Mouse (Mus musculus) heart, embryonic 11.5 days (tissue): ENCODE data around the gene Myl9. TPM values are rescaled to one million over a fixed set of nuclear protein-coding genes. Genes with fewer than 3 reads are reported as not detected.

Source experiments
- ATAC-seq: fragments of 200-750 bp; cut with Nextera tagmentation; replicated peaks from 2 replicates; pipeline ENCODE4 v1.8.0; 2017; ENCODE audit warnings: moderate library complexity; ENCODE audit not compliant: insufficient number of reproducible peaks, low FRiP score, low TSS enrichment
- H3K27ac ChIP-seq: fragments of 300-500 bp; sonication (generic); 2 replicates; pipeline ENCODE4 v1.5.1; 2014; ENCODE audit warnings: mild to moderate bottlenecking, low read depth, low read length
- H3K27me3 ChIP-seq: fragments of 300-500 bp; sonication (generic); 2 replicates; pipeline ENCODE4 v1.6.1; 2014; ENCODE audit warnings: mild to moderate bottlenecking, low read length, mixed read lengths; ENCODE audit not compliant: control insufficient read depth, insufficient read depth
- H3K36me3 ChIP-seq: fragments of 300-500 bp; sonication (generic); 2 replicates; pipeline ENCODE4 v1.6.1; 2014; ENCODE audit warnings: mild to moderate bottlenecking, low read length, moderate library complexity, mixed read lengths; ENCODE audit not compliant: control insufficient read depth, insufficient read depth
- H3K4me1 ChIP-seq: fragments of 300-500 bp; sonication (generic); 2 replicates; pipeline ENCODE4 v1.6.1; 2014; ENCODE audit warnings: low read length; ENCODE audit not compliant: control insufficient read depth, insufficient read depth
- H3K4me2 ChIP-seq: fragments of 300-500 bp; sonication (generic); 2 replicates; pipeline ENCODE4 v1.6.1; 2014; ENCODE audit warnings: mild to moderate bottlenecking, moderate library complexity
- H3K4me3 ChIP-seq: fragments of 300-500 bp; sonication (generic); 2 replicates; pipeline ENCODE4 v1.5.1; 2014; ENCODE audit warnings: low read depth, low read length
- H3K9ac ChIP-seq: fragments of 300-500 bp; sonication (generic); 2 replicates; pipeline ENCODE4 v1.6.1; 2014; ENCODE audit warnings: mild to moderate bottlenecking, low read depth, low read length, moderate library complexity
- H3K9me3 ChIP-seq: fragments of 300-500 bp; sonication (generic); replicated peaks from 2 replicates; pipeline ENCODE4 v1.6.1; 2016; ENCODE audit warnings: low read length; ENCODE audit not compliant: control insufficient read depth
- WGBS: fragments of 180-500 bp; shearing (Covaris S2); extraction: QIAGEN DNeasy Blood & Tissue Kit; methylation state at CpG from one replicate; pipeline ENCODE4 v1.1.7; 2014; ENCODE audit not compliant: insufficient replicate concordance; 5-methylcytosine and 5-hydroxymethylcytosine counted together
- polyA plus RNA-seq: library from polyadenylated mRNA; unstranded; fragments of >200 nt; fragmentation: Nextera tagmentation; extraction: Ambion mirVana; gene quantifications from 2 replicates; pipeline ENCODE4 v1.2.1, GENCODE M21; 2014

Myl9 gene
- polyA plus RNA-seq, 1 experiment from 2014 or later, result 2,229 TPM

- no peak overlapping the region for H3K27ac ChIP-seq
- peak overlapping the region; percentile 75 for H3K4me2 ChIP-seq
- H3K4me1 ChIP-seq, result peaks cover 66% of the 10 kb centered on the region
- no peak overlapping the region; the same call in 1 of the 2 replicates for H3K9ac ChIP-seq
- 62% methylated on average over 5 of the region's 5 CpGs for WGBS
- no peaks in the 10 kb centered on the region for H3K9me3 ChIP-seq
- ATAC-seq, result no peak
- peaks cover 3% of the 10 kb centered on the region; the same call in 1 of the 2 replicates for H3K27me3 ChIP-seq
- H3K4me3 ChIP-seq, result 0 out of 2 replicates have a peak overlapping the region, but pooled peaks have one; percentile 3
- peaks cover 5% of the 10 kb centered on the region for H3K36me3 ChIP-seq
Observed at GRCm38 (mm10) chr2:156779036-156779435, 3.8 kb downstream of the Myl9 start.

GRCm38 (mm10) chr2:156779488-156779887 lies 4.3 kb downstream of the Myl9 start:
- peaks cover 3% of the 10 kb centered on the region; the same call in 1 of the 2 replicates for H3K27me3 ChIP-seq
- no peak overlapping the region; the same call in 1 of the 2 replicates for H3K9ac ChIP-seq
- H3K4me2 ChIP-seq, result no peak overlapping the region; the same call in 1 of the 2 replicates
- 46% methylated on average over 2 of the region's 2 CpGs for WGBS
- peaks cover 71% of the 10 kb centered on the region for H3K4me1 ChIP-seq
- H3K27ac ChIP-seq, result no peak overlapping the region
- H3K4me3 ChIP-seq, result no peak overlapping the region
- H3K9me3 ChIP-seq, result no peaks in the 10 kb centered on the region
- peaks cover 5% of the 10 kb centered on the region for H3K36me3 ChIP-seq
- no peak for ATAC-seq

DNA sequence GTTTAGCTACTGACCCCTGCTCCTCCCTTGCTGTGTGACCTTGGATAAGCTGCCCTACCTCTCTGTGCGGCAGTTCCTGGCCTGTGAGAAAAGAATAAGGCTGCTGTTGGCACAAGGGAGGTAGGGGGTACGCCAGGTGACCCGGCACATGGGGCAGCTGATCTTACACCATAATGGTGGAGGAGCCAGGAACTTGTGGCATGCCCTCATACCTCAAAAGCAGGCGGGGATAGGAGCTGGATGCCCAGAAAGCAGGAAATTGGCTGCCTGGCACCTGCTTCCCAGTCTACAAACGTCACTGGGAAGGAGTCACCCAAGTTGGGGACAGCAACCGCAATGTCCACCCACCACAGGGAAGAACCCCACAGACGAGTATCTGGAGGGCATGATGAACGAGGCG lies 4.9 kb downstream of the Myl9 start:
- no peak overlapping the region for H3K4me3 ChIP-seq
- H3K27me3 ChIP-seq, result peaks cover 3% of the 10 kb centered on the region; the same call in 1 of the 2 replicates
- peaks cover 5% of the 10 kb centered on the region for H3K36me3 ChIP-seq
- peaks cover 69% of the 10 kb centered on the region for H3K4me1 ChIP-seq
- WGBS, result 75% methylated on average over 9 of the region's 9 CpGs
- H3K4me2 ChIP-seq, result peak overlapping the region; percentile 20; the same call in 1 of the 2 replicates
- H3K9me3 ChIP-seq, result no peaks in the 10 kb centered on the region
- H3K9ac ChIP-seq, result no peak overlapping the region
- no peak for ATAC-seq
- H3K27ac ChIP-seq, result no peak overlapping the region

DNA sequence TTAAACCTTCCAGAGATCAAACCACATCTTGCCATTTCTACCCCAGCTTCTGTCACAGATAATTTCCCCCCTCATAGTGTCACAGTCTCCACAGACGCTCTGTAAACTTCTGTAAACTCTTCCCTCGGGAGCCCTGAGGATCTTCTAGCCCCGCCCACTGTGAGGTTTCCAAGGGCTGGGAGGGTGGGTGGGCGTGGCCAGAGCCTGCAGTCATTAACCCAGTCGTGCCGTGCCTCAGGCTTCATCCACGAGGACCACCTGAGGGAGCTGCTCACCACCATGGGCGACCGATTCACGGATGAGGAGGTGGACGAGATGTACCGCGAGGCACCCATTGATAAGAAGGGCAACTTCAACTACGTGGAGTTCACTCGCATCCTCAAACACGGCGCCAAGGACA lies 5.5 kb downstream of the Myl9 start:
- Histone ChIP-seq H3K9ac (no peak overlapping the region), H3K4me1 (peaks cover 69% of the 10 kb centered on the region), H3K27me3 (peaks cover 3% of the 10 kb centered on the region; the same call in 1 of the 2 replicates), H3K4me3 (peak overlapping the region; percentile 12; the same call in 1 of the 2 replicates), H3K4me2 (peak overlapping the region; percentile 38), H3K27ac (peak overlapping the region; percentile 75), H3K9me3 (no peaks in the 10 kb centered on the region), H3K36me3 (peaks cover 5% of the 10 kb centered on the region)
- WGBS, result 22% methylated on average over 17 of the region's 17 CpGs
- no peak for ATAC-seq

DNA sequence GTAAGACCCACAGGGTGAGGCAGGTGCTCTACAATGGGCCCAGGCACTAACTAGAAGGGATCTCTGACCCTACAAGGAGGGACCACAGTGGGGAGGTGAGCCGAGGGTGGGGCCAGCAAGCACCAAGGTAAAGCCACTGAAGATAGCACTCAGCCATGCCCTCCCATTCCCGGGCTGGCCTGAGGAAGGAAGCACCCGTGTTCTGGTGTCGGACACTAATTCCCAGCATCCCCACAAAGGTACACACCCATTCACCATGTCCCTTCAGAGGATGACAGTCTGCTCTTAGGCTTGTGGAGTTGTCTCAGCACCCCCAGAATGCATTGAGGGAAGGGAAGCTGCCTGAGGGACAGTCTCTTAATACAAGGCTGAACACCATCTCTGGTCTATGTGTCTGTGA lies 6.1 kb downstream of the Myl9 start:
- H3K27me3 ChIP-seq, result peaks cover 3% of the 10 kb centered on the region; the same call in 1 of the 2 replicates
- no peak overlapping the region for H3K9ac ChIP-seq
- no peaks in the 10 kb centered on the region for H3K9me3 ChIP-seq
- WGBS, result 74% methylated on average over 4 of the region's 4 CpGs
- H3K4me3 ChIP-seq, result peak overlapping the region; percentile 12; the same call in 1 of the 2 replicates
- peak overlapping the region; percentile 38 for H3K4me2 ChIP-seq
- H3K36me3 ChIP-seq, result peaks cover 5% of the 10 kb centered on the region
- peak overlapping the region; percentile 75 for H3K27ac ChIP-seq
- peaks cover 69% of the 10 kb centered on the region for H3K4me1 ChIP-seq
- 0 out of 2 replicates have a peak, but pooled peaks have one; percentile 27 for ATAC-seq

DNA sequence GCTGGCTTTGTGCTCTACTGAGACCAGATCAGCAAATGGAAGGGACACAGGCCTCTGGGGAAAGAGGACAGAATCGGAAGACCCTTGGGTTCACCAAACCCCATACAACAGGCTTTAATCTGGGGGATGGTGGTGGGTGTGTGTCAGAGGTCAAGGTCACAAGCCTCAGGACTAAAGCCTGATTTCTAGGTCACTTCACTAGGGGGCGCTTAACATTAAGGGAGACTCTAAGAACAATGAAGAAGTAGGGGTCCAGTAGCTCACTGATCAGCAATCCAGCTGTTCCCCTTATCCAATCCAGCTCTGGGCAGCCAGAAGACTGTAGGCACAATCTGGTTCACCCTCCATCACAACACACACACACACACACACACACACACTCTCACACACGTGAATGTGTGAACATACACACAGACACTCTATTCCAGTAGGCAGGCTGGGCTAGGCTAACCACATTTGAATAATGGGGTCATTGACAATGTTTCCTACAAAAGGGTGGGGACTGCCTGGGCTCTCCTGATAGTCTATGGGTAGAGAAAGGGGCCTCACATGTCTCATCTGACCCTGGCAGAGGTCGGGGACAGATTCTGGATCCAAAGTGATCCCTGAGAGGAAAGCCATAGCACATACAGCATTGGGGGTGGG lies 6.7 kb downstream of the Myl9 start:
- peaks cover 5% of the 10 kb centered on the region for H3K36me3 ChIP-seq
- H3K27me3 ChIP-seq, result peaks cover 3% of the 10 kb centered on the region; the same call in 1 of the 2 replicates
- H3K9me3 ChIP-seq, result no peaks in the 10 kb centered on the region
- peak overlapping the region; percentile 75 for H3K27ac ChIP-seq
- peak; percentile 27; the same call in 1 of the 2 replicates for ATAC-seq
- H3K4me2 ChIP-seq, result peak overlapping the region; percentile 14; the same call in 1 of the 2 replicates
- 57% methylated on average over 4 of the region's 4 CpGs for WGBS
- 0 out of 2 replicates have a peak overlapping the region, but pooled peaks have one; percentile 1 for H3K9ac ChIP-seq
- no peak overlapping the region for H3K4me3 ChIP-seq
- H3K4me1 ChIP-seq, result peaks cover 67% of the 10 kb centered on the region

GRCm38 (mm10) chr2:156782481-156783348 lies 7.5 kb downstream of the Myl9 start:
- Histone ChIP-seq H3K27ac (peak overlapping the region; percentile 75), H3K4me1 (peaks cover 60% of the 10 kb centered on the region), H3K4me2 (no peak overlapping the region), H3K27me3 (peaks cover 3% of the 10 kb centered on the region; the same call in 1 of the 2 replicates), H3K9me3 (no peaks in the 10 kb centered on the region), H3K4me3 (no peak overlapping the region), H3K9ac (peak overlapping the region; percentile 1; the same call in 1 of the 2 replicates), H3K36me3 (peaks cover 5% of the 10 kb centered on the region)
- WGBS, result 74% methylated on average over 10 of the region's 10 CpGs
- no peak for ATAC-seq

DNA sequence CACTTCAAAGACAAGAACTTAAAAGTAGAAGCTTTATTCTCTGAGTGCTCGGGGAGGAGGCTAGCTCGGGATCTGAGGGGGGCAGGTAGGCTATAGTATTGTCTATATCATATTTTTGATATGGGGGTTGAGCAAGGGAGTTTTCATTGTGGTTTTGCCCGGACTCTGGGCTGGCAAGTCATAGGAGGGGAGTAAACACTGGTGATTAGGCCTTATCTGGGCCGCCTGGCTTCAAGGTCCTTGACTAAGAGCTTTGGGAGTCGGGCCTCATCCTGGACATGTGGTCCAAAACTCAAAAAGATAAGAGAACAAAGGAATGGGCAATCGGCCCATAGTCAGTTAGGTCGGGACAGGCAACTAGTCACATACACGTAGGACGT lies 8.1 kb downstream of the Myl9 start:
- Histone ChIP-seq H3K4me3 (no peak overlapping the region), H3K4me1 (peaks cover 55% of the 10 kb centered on the region), H3K27me3 (peaks cover 3% of the 10 kb centered on the region; the same call in 1 of the 2 replicates), H3K9me3 (no peaks in the 10 kb centered on the region), H3K4me2 (peak overlapping the region; percentile 19), H3K9ac (peak overlapping the region; percentile 1; the same call in 1 of the 2 replicates), H3K27ac (peak overlapping the region; percentile 75), H3K36me3 (peaks cover 5% of the 10 kb centered on the region)
- peak; percentile 66 for ATAC-seq
- 22% methylated on average over 9 of the region's 9 CpGs for WGBS
